Mouse (Mus musculus) R1 (cell line): ENCODE measurements around the gene Nmrk1.

Experiments used
- DNase-seq: peaks from one replicate; pipeline ENCODE4 v3.0.0-alpha.2; 2018; ENCODE audit warnings: low read depth, low spot score

Nmrk1 gene

DNA sequence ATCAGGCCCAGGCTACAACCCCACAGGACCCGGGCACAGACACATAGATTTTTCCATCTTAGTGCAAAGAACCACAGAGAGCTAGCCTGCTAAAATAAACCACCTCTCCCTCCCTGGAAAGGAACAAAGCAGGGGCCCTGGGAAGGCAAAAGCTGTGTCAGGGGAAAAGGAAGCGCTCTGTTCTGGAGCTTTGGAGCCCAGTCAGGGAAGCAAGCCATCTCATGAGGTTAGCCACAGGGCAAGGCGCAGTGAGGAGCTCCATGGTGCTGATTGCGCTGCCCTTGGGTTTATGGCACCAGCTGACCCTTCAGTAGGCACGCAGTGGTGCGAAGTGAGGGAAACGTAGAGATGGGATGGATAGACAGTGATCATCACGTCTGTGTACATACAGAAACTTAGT lies 22.6 kb downstream of the Nmrk1 start:
- DNase-seq: no peak

DNA sequence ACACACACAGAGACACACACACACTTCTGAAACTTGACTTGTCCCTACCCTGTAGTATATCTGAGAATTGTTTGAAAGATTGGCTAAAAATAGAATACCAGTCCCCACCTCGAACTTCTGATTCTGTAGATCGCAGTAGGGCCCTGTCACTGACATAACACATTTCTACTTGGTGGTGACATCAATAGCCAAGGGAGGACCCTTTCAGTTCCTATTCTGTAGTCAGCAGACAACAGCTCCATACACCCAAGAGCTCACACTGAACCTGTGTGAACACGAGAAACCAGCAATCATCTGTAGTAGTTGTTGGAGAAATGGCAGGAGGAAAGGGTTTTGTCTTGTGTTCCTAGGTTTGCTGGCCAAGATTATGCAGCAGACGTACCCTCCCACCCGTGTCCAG lies 23.2 kb downstream of the Nmrk1 start:
- DNase-seq: no peak

DNA sequence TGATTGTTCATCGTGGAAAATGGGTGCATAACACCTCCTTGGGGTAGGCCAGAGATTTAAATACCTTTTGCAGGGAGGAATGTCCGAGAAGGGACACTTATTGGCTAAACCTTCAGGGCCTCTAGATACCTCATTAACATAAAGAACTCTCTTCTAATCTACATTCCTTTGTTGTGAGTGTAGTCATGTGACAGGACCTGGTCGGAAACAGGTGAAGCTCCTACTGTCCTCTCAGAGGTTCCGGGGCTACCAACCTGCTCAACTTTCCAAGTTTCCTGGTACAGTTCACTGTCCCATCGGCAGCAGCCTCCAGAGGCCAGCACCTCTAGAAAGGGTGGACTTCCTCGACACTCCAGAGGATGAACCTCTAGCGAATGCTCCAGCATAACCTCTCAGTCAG lies 24.2 kb downstream of the Nmrk1 start:
- peak; percentile 33 for DNase-seq

DNA sequence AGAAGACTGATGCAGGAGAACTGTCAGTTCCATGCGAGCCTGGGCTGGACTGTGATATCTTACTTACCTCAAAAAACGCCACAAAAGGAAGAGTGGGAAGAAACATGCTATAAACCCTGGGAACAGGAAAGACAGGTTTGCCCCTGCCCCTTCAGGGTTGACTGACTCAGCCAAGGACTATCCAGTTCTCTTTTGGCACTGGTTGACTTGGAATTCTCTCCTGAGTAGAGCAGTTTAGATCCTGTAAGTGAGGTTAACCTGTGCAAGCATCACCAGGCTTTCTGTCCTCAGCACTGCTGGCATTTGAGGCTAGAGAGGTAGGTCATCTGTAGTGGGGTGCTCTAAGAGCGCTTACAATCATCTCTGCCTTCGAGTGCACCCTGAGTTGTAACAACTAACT lies 26.7 kb downstream of the Nmrk1 start:
- no peak for DNase-seq

DNA sequence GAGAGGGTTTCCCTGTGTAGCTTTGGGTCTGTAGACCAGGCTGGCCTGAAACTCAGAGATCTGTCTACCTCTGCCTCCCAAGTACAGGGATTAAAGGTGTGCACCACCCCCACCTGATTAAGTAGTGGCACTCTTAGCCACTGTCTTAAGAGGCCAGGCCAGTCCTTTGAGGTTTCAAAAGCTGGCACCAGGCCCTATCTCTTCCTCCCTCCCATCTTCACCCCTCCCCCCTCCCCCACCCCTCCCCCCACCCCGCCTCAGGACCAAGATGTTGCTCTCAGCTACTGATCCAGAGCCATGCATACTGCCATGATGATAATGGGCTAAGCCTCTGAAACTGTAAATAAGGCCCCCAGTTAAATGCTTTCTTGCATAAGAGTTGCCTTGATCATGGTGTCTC lies 27.6 kb downstream of the Nmrk1 start:
- DNase-seq: no peak

DNA sequence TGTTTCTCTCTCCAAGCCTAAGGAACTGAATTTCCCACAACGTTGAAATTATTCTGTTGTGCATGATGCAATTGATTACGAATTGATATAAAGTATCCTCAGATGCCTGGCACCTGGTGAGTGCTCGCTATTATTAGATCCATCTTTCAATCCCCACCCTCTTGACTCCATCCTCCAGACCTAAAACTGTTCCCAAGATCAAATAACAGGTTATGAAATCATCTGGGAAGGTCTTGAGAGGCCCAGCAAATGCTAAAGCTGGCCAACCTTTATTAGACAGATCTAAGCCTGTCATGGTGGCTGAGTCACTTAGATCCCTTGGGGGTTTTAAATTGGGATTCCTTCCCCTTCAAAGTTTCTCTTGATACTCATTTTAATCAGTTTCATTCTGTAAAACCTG lies 28.7 kb downstream of the Nmrk1 start:
- no peak for DNase-seq

DNA sequence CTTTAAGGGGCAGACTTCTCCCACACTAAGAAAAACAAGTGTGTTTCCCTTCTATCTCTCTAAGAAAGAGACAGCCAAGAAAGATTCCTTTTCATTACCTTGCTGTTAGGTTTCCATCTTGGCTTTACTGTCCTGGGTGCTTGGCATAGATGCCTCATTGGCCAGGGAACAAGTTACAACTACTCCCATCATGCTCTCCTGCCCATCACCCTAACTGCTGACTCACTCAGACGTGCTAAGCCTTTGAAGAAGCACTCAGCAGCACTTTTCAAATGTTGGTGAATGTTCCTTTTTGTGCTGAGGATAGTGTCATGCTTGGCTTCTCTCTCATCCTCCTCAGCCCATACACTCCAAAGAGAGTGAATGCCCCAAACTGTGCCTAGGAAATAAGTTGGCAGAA lies 29.9 kb downstream of the Nmrk1 start:
- no peak for DNase-seq

DNA sequence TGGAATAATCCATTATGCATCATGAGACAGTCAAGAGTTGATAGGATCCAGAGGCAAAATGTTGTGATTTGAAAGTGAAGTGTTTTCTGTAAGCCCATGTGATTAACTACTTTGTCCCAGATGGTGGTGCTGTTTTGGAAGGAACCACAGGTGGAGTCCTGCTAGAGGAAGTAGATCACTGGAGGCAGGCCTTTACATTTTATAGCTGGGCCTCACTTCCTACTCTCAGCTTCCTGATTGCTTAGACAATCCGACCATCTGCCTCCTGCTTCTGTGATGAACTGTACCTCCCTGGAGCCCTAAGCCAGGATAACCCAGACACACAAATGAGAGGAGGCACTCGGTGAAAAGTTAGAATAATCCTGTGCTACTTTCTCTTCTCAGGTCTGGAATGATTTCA lies 32.2 kb downstream of the Nmrk1 start:
- DNase-seq: peak; percentile 72

DNA sequence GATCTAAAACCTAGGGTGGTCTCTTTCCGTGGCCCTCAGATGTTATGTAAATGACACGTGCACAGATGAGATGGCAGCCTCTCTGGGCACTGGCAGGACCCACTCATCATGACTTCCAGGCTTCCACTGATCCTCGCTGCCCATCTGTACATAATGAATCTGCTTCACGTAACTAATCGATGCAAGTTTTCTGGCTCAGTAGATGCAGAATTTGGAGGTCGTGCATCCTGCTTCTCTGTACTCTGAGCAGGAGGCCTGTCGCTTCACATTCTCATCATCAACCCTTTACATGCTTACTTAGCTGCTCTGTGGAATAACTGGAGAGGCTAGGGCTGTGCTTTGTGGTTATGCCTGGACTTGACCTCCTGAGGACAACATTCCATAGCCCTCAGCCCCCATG lies 35.2 kb downstream of the Nmrk1 start:
- DNase-seq: no peak

DNA sequence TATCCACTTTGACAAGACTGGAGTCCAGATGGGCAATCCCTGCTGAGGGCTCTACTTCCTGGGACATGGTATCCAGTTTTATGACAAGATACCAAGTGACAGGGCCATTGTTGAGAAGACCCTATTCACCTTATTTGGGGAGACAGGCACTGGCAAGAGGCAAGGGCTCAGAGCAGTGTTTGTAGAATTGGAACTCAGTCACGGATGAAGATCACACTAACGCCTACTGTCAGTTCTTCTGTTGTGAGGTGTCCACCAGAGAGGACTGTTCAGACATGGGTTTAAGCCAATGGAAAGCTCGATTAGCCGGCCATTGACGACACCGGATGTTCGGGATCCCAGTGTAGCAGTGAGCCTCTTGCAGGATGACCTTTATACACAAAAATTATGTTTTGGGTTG lies 37.8 kb downstream of the Nmrk1 start:
- no peak for DNase-seq

DNA sequence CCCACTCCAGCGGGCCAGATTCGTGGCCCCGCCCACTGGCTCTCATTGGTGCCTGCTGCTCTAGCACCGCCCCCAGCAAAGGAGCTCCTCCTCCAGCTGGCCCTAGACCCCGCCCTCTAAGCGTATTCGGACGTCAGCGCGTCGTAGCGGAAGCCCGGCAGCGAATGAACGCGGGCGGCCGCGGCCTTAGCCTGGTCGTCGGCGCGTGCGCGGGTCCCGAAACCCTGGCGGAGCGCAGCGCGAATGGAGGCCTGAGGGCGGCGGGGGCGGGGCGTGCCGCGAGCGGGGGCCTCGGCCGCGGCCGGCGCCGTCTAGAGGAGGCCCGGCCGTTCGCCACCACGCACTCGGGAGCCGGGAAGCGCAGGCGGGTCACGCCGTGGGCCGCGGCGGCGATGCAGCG lies 38.9 kb downstream of the Nmrk1 start, which contains the start of gene Carnmt1:
Carnmt1 (plus strand) TSS at position 157 of the 400 bp plus-strand sequence.
- DNase-seq: peak; percentile 95

DNA sequence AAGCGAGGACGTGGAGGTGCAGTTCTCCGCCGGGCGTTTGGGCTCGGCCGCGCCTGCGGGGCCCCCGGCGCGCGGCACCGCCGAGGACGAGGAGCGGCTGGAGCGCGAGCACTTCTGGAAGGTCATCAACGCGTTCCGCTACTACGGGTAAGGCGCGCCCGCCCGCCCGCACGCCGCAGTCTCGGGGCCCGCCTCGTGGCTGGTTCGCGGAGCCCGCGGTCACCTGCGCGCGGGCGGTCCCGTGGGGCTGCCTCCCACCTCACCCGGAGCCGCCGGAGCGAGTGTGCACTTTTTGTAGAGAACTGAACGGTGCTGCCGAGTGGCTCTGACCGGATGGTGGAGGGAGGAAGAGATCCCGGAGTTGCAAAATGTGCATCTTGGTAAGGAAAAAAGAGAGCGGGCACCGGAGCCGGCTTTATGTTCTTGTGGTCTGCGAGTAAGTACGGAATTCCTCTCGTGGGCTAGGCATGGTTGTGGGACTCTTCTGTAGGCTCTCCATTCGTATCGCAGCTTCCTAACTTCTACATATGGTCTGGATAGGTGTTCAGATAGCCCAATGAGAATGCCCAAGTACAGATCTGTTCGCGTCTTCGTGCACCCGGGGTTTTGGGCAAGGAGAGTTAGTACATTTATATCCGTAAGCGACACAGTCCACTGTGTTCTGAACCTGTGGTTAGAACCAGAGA lies 39.4 kb downstream of the Nmrk1 start:
- DNase-seq: peak; percentile 62

DNA sequence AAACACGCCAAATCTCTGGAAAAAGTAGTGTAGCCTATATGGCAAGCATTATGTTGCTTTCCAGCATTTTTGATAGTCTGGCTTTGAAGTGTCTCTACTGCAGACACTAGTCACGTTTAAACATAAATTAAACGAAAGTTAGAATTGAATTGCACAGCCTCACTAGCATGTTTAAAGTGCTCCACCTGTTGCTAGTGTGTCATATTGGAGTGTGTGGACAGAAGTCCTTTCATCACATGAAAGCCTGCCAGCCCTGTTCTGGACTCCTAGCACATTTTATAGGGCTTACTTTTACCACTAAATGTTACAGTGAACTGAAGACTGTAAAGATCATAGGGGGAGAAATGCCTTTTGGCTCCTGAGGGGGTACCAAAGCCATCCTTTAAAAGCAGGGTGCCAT lies 40.7 kb downstream of the Nmrk1 start:
- DNase-seq: no peak

DNA sequence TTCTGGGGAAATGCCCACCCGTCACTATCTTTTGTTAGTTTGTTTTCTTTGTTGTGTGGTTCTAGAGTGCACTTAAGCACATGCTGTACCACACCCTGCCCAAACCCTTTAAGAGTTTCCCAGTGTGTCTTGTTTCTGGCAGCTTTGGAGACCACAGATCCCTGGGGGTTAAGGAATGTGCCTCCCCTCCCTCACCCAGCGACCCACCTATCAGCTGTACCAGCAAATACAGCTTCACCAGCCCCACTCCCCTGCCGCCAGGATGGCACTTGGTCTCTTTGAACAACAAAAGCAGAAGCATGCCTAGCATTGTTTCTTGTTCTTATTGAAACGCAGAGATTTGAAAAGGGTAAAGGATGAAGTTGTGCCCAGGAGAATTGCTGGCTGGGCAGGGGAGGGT lies 41.4 kb downstream of the Nmrk1 start:
- peak; percentile 95 for DNase-seq

DNA sequence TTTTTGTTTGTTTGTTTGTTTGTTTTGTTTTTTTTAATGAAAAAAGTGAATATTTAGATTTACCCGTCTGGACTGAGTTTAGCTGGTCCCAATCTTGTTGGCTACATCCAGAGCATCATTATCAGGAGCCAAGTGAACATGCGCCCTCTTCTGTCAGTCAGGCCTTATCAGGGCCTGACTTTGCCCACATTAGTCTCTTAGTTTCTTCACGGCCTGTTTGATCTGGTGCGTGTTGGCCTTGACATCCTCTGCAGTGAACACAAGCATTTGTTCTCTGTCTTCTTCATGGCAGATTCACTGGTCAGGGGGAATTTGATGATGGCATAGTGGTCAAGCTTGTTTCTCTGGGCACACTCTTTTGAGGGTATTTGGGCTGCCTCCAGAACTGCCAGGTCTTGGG lies 50.4 kb downstream of the Nmrk1 start:
- no peak for DNase-seq

DNA sequence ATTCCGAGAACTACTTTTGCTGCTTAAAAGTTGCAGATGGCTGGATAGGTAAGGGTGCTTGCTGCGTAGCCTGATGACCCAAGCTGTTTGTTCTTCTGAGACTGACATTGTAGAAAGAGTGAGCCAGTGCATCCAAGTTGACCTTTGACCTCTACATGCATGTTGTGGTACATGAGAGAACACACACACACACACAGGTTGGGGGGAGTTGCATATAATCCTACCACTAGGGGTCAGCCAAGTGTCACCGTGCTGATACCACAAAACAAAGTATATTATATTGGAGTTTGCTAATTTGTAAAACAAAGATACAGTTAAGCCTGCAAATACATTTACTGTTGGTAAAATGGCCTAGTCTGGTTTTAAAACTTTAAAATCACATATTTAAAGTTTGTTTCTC lies 55.8 kb downstream of the Nmrk1 start:
- peak; percentile 78 for DNase-seq

DNA sequence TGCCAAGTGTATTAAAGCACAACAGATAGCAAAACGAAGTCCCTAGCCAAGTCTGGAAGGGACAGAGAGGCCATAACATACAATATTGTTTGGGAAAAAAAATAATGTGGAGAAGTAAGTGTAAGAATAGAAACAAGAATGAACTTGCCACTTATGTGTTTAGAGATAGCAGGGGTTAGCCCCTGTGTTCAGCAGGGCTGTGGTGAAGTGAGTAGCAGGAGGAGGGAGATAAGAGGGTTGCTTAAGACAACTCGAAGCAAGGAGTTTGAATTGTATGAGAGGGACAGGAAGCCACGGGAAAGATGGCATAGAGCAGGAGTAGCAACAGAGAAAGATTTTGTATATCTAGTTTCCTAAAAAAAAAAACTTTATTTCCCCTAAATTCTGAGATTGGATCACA lies 60.4 kb downstream of the Nmrk1 start:
- no peak for DNase-seq

DNA sequence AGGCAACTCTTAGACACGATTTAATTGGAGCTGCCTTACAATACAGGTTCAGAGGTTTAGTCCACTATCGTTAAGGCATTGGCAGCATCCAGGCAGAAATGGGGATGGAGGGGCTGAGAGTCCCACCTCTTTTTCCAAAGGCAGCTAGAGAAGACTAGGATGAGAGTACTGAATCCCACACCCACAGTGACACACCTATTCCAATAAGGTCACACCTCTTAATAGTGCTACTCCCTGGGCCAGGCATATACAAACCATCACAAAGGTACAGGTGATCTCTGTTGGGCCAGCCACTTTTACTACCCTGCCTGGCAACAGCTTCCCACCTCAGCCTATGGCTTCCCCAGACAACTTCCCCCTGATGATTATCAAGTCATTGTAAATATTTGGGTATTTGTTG lies 61.0 kb downstream of the Nmrk1 start:
- DNase-seq: no peak

DNA sequence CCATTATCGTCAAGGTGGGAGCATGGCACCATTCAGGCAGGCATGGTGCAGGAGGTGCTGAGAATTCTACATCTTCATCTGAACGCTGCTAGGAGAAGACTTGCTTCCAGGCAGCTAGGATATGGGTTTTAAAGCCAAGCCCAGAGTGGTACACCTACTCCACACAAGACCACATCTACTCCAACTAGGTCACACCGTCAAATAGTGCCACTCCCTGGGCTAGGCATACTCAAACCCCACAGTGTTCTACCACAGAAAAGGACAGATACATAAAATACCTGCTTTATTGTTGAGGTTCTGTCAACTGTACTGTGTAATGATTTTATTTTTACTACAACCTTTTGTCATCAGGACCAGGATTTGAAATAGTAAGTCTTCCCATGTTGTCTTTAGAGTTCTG lies 63.4 kb downstream of the Nmrk1 start:
- no peak for DNase-seq

DNA sequence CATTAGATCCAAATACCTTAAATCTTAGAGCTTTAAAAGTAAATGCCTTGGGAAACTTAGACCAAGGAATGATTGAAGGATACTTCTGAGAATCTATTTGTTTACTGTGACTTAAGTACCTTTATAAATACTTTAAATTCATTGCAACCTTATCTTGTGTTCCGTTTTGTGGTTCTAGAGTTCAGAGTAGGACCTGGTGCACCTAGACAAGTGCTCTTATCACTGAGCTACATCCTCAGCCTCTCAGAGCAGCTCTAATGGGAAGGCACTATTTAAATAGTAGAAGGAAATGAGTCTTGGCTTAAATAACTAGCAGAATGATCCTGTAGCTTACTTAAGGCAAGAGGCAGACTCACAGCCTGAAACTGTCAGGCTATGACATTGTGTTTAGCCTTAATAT lies 63.8 kb downstream of the Nmrk1 start:
- DNase-seq: no peak
